Mouse (Mus musculus): ENCODE measurements around the gene Hvcn1. TPM values are rescaled to one million over a fixed set of nuclear protein-coding genes. Genes with fewer than 3 reads are reported as not detected.
"Not testable (repeated sequence)": the region's sequence is repeated elsewhere in the genome, so short reads cannot be mapped to it uniquely, and the experiment has no call there.

The Hvcn1 gene
- polyA plus RNA-seq, 1 experiment from 2014 or later: 1.6 TPM

DNA sequence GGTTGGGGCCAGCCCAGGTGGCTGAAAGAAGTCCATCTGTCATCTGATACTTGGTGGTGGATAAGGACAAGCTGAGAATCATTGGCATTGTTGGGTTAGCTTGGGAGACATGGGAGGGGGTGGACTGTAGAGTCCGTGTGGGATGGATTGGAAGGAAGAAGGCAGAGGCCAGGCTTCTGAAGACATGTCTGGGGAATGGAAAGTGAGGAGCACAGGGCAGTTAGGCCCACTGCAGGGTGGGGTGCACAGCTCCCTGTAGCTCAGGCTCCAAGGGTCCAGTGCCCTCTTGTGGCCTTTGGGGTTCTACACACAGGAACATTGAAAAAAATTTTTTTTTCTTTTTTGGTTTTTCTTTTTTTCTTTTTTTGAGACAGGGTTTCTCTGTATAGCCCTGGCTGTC is 30.2 kb upstream of the Hvcn1 start:
- no peak overlapping the region for H3K27ac ChIP-seq (replicated peaks)
- peak; percentile 43 for ATAC-seq (replicated peaks)
- 35% methylated on average over 1 of the region's 1 CpGs for whole genome bisulfite sequencing

DNA sequence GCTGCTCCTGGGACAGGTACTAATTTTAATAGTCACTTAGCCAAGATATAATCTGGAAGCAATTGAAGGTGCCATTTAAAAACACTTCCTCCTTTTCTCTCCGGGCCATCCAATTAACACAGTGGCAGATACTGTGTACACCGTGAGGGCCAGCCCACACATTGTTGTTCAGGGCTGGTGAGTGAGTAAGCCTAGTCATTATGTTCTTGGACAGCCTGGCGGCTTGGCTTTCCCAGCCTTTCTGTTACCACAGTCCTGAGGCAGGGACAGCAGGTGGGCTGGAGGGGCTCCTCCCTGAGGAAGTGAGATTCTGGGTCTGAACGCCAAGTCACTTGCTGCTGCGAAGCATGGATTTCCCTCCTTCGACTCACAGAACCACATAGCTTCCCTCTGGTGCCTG is 26.9 kb upstream of the Hvcn1 start:
- Histone ChIP-seq H3K36me3 (peaks cover 15% of the 10 kb centered on the region), H3K27me3 (no peaks in the 10 kb centered on the region), H3K9ac (replicated peaks) (no peak overlapping the region), H3K4me3 (no peak overlapping the region), H3K9me3 (no peaks in the 10 kb centered on the region), H3K4me2 (replicated peaks) (no peak overlapping the region), H3K27ac (replicated peaks) (no peak overlapping the region), H3K4me1 (no peaks in the 10 kb centered on the region)
- WGBS: 46% methylated on average over 6 of the region's 6 CpGs
- ATAC-seq (replicated peaks): 0 out of 2 replicates have a peak, but pooled peaks have one; percentile 46

More for the DNA sequence above, 30.2 kb upstream of the Hvcn1 start:
- Histone ChIP-seq H3K27me3 (no peaks in the 10 kb centered on the region), H3K9me3 (no peaks in the 10 kb centered on the region), H3K36me3 (peaks cover 38% of the 10 kb centered on the region), H3K4me1 (no peaks in the 10 kb centered on the region), H3K9ac (replicated peaks) (no peak overlapping the region), H3K4me3 (no peak overlapping the region), H3K4me2 (replicated peaks) (no peak overlapping the region)

GRCm38 (mm10) chr5:122184283-122184806 is 22.3 kb upstream of the Hvcn1 start:
- Histone ChIP-seq H3K4me1 (no peaks in the 10 kb centered on the region), H3K9me3 (no peaks in the 10 kb centered on the region), H3K9ac (replicated peaks) (no peak overlapping the region), H3K27ac (replicated peaks) (no peak overlapping the region), H3K4me3 (no peak overlapping the region), H3K4me2 (replicated peaks) (no peak overlapping the region), H3K27me3 (no peaks in the 10 kb centered on the region), H3K36me3 (no peaks in the 10 kb centered on the region)
- ATAC-seq (replicated peaks): no peak
- WGBS: 86% methylated on average over 7 of the region's 7 CpGs

DNA sequence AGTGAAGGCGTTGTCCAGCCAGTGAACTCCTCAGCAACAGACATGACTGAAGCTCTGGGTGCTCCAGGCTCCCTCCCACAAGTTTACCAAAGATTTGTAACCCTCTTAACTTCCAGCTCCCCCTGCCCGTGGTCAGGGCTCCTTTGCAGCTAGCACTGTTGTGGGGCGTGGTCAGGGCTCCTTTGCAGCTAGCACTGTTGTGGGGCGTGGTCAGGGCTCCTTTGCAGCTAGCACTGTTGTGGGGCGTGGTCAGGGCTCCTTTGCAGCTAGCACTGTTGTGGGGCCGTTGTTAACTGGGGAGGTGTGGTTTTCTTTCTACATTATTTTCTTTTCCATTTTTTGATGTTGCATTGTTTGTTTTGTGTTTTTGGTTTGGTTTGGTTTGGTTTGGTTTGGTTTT is 21.7 kb upstream of the Hvcn1 start:
- 92% methylated on average over 6 of the region's 6 CpGs for WGBS
- H3K9me3 ChIP-seq; H3K4me1 ChIP-seq; H3K27me3 ChIP-seq; H3K4me2 ChIP-seq (replicated peaks); H3K27ac ChIP-seq (replicated peaks); H3K36me3 ChIP-seq; H3K4me3 ChIP-seq; H3K9ac ChIP-seq (replicated peaks); ATAC-seq (replicated peaks): not testable (repeated sequence)

- ATAC-seq (replicated peaks): no peak
- H3K36me3 ChIP-seq: no peaks in the 10 kb centered on the region
- H3K4me1 ChIP-seq: no peaks in the 10 kb centered on the region
- no peak overlapping the region for H3K27ac ChIP-seq (replicated peaks)
- no peaks in the 10 kb centered on the region for H3K27me3 ChIP-seq
- WGBS: 62% methylated on average over 3 of the region's 3 CpGs
- no peak overlapping the region for H3K9ac ChIP-seq (replicated peaks)
- H3K4me2 ChIP-seq (replicated peaks): no peak overlapping the region
- H3K4me3 ChIP-seq: no peak overlapping the region
- H3K9me3 ChIP-seq: no peaks in the 10 kb centered on the region
Observed at GRCm38 (mm10) chr5:122189115-122189514, 17.5 kb upstream of the Hvcn1 start.

DNA sequence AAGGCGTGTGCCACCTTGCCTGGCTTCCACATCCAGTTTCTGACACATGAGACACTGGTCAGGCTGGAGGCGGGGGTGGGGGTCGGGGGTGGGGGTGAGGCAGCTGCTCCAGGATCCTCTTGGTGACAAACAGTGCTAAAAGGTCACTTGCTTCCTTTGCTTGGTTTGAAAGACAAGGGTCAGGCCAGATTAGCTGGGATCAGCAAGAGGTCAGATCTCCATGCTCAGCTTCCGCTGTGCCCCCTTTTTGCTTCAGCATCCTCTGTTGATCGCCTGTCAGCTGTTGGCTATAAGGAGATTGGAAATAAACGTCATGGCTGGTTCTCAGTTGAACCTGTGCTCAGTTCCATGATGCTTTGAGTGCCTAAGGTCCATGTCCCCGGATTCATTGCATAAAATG is 16.1 kb upstream of the Hvcn1 start:
- H3K27ac ChIP-seq (replicated peaks): no peak overlapping the region
- no peak overlapping the region for H3K9ac ChIP-seq (replicated peaks)
- no peaks in the 10 kb centered on the region for H3K36me3 ChIP-seq
- no peaks in the 10 kb centered on the region for H3K9me3 ChIP-seq
- ATAC-seq (replicated peaks): no peak
- no peaks in the 10 kb centered on the region for H3K4me1 ChIP-seq
- no peak overlapping the region for H3K4me2 ChIP-seq (replicated peaks)
- H3K27me3 ChIP-seq: no peaks in the 10 kb centered on the region
- no peak overlapping the region for H3K4me3 ChIP-seq
- 66% methylated on average over 7 of the region's 7 CpGs for WGBS

- WGBS: 70% methylated on average over 12 of the region's 12 CpGs
Observed at GRCm38 (mm10) chr5:122191269-122192063, 15.1 kb upstream of the Hvcn1 start.

DNA sequence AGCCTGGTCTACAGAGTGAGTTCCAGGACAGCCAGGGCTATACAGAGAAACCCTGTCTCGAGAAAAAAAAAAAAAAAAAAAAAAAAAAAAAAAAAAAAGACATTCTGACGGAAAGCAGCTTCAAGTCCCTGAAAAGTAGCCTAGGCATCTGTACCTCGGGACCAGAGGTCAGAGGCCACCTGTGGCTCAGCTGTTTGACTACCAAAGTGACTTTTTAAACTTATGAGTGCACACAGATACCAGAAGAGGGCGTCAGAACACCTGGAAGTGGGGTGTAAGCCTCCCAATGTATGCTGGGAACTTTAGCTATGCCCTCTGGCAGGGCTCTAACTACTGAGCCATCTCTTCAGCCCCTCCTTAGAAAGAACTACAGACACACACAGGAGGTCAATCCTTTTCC is 14.3 kb upstream of the Hvcn1 start:
- H3K27ac ChIP-seq (replicated peaks): no peak overlapping the region
- H3K9me3 ChIP-seq: no peaks in the 10 kb centered on the region
- no peaks in the 10 kb centered on the region for H3K4me1 ChIP-seq
- no peak for ATAC-seq (replicated peaks)
- H3K36me3 ChIP-seq: no peaks in the 10 kb centered on the region
- no peaks in the 10 kb centered on the region for H3K27me3 ChIP-seq
- no peak overlapping the region for H3K9ac ChIP-seq (replicated peaks)
- no peak overlapping the region for H3K4me2 ChIP-seq (replicated peaks)
- 75% methylated on average over 3 of the region's 4 CpGs for WGBS
- no peak overlapping the region for H3K4me3 ChIP-seq

More at GRCm38 (mm10) chr5:122191269-122192063, 15.1 kb upstream of the Hvcn1 start:
- Histone ChIP-seq H3K9me3 (no peaks in the 10 kb centered on the region), H3K4me2 (replicated peaks) (no peak overlapping the region), H3K27me3 (no peaks in the 10 kb centered on the region), H3K27ac (replicated peaks) (no peak overlapping the region), H3K36me3 (no peaks in the 10 kb centered on the region), H3K9ac (replicated peaks) (no peak overlapping the region), H3K4me1 (no peaks in the 10 kb centered on the region), H3K4me3 (no peak overlapping the region)
- no peak for ATAC-seq (replicated peaks)

GRCm38 (mm10) chr5:122200872-122201271 is 5.7 kb upstream of the Hvcn1 start:
- no peaks in the 10 kb centered on the region for H3K4me1 ChIP-seq
- 96% methylated on average over 4 of the region's 4 CpGs for WGBS
- H3K27ac ChIP-seq (replicated peaks): no peak overlapping the region
- no peaks in the 10 kb centered on the region for H3K27me3 ChIP-seq
- H3K9me3 ChIP-seq: no peaks in the 10 kb centered on the region
- H3K9ac ChIP-seq (replicated peaks): no peak overlapping the region
- no peaks in the 10 kb centered on the region for H3K36me3 ChIP-seq
- no peak overlapping the region for H3K4me2 ChIP-seq (replicated peaks)
- no peak overlapping the region for H3K4me3 ChIP-seq
- no peak for ATAC-seq (replicated peaks)

DNA sequence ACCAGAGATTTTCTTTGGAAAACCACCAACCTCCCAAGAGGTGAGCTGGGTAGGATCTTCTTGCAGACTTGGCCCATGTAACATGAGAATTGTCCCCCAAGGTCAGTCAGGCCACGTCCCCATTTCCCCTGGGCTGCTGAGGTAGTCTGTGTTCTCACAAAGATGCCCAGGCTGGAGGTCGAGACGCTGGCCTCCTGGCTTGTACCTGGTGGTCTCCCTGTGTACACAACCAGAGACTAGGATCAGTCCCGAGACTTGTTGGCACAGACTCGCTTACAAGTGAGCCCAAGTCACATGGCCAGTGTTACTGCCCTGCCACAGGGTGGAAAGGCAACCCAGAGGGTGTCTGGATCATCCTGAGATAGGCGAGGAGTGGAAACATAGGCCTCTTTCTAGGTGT is 4.7 kb upstream of the Hvcn1 start:
- ATAC-seq (replicated peaks): no peak
- Histone ChIP-seq H3K4me2 (replicated peaks) (no peak overlapping the region), H3K27ac (replicated peaks) (no peak overlapping the region), H3K36me3 (no peaks in the 10 kb centered on the region), H3K4me3 (no peak overlapping the region), H3K27me3 (no peaks in the 10 kb centered on the region), H3K9ac (replicated peaks) (no peak overlapping the region), H3K4me1 (no peaks in the 10 kb centered on the region), H3K9me3 (no peaks in the 10 kb centered on the region)
- 89% methylated on average over 6 of the region's 6 CpGs for WGBS

DNA sequence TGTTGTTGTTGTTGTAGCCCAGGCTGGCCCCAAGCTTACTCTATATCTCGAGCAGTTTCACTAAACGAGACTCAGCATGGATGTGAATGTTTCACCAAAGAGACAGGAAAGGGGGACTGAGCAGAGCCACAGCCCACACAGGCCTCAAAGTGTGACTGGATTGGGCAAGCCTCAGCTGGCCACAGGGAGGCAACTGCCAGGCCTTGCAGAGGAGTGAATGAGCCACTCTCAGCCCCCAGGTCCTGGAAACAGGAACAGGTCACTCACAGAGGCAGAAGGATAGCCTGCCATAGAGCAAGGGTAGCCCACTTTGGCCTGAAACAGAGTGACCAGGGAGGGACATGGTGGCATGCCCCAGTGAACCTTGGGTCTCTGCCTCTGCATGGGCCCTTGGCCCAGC is 2.4 kb upstream of the Hvcn1 start:
- Histone ChIP-seq H3K9ac (replicated peaks) (no peak overlapping the region), H3K4me1 (no peaks in the 10 kb centered on the region; the same call in 1 of the 2 replicates), H3K27ac (replicated peaks) (no peak overlapping the region), H3K4me3 (no peak overlapping the region), H3K4me2 (replicated peaks) (no peak overlapping the region), H3K9me3 (no peaks in the 10 kb centered on the region), H3K36me3 (no peaks in the 10 kb centered on the region), H3K27me3 (no peaks in the 10 kb centered on the region)
- no peak for ATAC-seq (replicated peaks)
- WGBS: 63% methylated on average over 2 of the region's 2 CpGs

- Histone ChIP-seq H3K4me3 (no peak overlapping the region), H3K4me2 (replicated peaks) (no peak overlapping the region), H3K9me3 (no peaks in the 10 kb centered on the region), H3K36me3 (no peaks in the 10 kb centered on the region), H3K27me3 (no peaks in the 10 kb centered on the region), H3K9ac (replicated peaks) (no peak overlapping the region), H3K27ac (replicated peaks) (no peak overlapping the region), H3K4me1 (peaks cover 5% of the 10 kb centered on the region)
- WGBS: 39% methylated on average over 6 of the region's 6 CpGs
- ATAC-seq (replicated peaks): no peak
Observed at GRCm38 (mm10) chr5:122208909-122209308, 2.3 kb downstream of the Hvcn1 start.

Measured in forebrain, embryonic 15.5 days (tissue).